Mouse (Mus musculus): ENCODE data around the gene Cyp26c1.

Gene Cyp26c1

DNA sequence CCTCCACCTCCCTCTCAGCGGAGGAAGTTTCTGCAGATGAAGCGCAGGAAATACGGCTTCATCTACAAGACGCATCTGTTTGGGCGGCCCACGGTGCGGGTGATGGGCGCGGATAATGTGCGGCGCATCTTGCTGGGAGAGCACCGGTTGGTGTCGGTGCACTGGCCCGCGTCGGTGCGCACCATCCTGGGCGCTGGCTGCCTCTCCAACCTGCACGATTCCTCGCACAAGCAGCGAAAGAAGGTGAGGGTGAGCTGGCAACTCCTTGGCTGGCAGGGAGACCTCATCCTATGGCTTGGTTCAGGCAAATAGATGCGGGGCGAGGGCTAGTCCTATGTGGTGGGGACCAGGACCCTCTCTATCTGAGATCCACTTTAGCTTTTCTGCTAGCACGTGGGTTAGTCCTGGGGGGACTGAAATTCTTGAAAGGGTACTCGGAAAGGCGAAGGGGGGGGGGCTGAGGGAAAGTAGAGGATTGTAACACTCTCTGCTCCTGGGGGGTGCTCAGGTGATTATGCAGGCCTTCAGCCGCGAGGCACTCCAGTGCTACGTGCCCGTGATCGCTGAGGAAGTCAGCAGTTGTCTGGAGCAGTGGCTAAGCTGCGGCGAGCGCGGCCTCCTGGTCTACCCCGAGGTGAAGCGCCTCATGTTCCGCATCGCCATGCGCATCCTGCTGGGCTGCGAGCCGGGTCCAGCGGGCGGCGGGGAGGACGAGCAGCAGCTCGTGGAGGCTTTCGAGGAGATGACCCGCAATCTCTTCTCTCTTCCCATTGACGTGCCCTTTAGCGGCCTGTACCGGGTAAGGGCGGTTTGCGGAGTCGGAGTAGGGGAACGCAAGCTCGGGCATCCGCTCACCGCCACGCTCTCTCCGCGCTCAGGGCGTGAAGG lies 13.1 kb downstream of the Cyp26c1 start:
- no peak for DNase-seq (ENCODE audit: low spot score in 2 of 2)

DNA sequence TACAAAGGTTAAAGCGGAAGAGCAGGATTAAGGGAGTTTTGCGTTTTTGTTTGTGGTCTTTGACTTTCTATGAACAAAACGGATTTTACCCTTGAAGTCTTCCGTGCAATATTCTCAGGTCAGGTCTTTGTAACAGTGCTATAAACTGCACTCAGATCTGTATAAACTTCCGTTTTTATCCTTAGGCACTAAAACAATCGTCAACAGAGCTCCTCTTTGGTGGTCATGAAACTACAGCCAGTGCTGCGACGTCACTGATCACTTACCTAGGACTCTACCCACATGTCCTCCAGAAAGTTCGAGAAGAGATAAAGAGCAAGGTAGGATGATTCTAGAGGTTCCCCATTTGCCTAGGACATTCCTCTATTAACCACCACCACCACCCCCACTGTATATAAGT lies 14.3 kb downstream of the Cyp26c1 start:
- no peak for DNase-seq (ENCODE audit: low spot score in 2 of 2)

- DNase-seq (ENCODE audit: low spot score in 2 of 2) = no peak
Measured at GRCm38 (mm10) chr19:37702377-37703076, 17.1 kb downstream of the Cyp26c1 start.

- peak; percentile 71 to 83 for DNase-seq (ENCODE audit: low spot score in 2 of 2)
Measured at GRCm38 (mm10) chr19:37703902-37704509, 18.6 kb downstream of the Cyp26c1 start.

GRCm38 (mm10) chr19:37705722-37706121 lies 20.3 kb downstream of the Cyp26c1 start:
- DNase-seq (ENCODE audit: low spot score in 2 of 2) = no peak

DNA sequence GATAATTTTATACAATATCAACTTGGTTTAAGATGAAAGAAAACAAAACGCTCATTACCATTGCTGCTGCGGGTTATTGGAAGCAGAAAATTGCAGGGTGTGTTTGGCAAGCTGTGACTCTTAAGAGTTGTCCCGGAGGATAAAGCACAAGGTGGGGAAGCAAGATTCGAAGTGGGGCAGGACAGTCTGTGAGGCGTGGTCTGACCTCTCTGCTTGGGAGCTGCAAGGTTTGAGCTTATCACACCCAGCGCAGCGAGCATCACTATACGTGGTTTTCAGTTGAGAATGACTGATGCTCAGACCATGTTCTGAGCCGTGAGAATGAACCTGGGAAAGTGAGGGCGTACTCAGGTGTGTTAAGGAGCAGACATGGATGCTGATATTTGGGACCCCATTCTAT lies 29.3 kb downstream of the Cyp26c1 start:
- no peak for DNase-seq (ENCODE audit: low spot score in 2 of 2)

DNA sequence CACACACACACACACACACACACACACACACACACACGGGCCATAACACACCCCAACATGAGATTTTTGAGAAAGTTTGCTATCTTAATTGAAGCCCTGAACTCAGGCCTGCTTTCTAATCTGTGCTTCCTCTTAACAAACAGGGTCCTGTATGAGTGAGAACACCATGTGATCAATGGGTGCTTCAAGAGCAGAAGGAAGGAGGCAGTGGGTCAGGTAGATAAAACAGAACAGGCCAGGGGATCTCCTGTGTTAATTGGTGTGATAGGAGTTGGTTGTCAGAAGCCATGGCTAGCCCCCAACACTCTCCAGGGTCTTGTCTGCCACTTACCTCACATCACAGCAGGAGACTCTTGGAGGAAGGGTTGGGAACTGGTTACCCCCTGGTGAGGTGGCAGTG lies 30.6 kb downstream of the Cyp26c1 start:
- DNase-seq (ENCODE audit: low spot score in 2 of 2) = no peak

- no peak for DNase-seq (ENCODE audit: low spot score in 2 of 2)
Measured at GRCm38 (mm10) chr19:37716524-37717175, 31.3 kb downstream of the Cyp26c1 start.

GRCm38 (mm10) chr19:37719166-37719565 lies 33.8 kb downstream of the Cyp26c1 start:
- DNase-seq (ENCODE audit: low spot score in 2 of 2) = no peak

DNA sequence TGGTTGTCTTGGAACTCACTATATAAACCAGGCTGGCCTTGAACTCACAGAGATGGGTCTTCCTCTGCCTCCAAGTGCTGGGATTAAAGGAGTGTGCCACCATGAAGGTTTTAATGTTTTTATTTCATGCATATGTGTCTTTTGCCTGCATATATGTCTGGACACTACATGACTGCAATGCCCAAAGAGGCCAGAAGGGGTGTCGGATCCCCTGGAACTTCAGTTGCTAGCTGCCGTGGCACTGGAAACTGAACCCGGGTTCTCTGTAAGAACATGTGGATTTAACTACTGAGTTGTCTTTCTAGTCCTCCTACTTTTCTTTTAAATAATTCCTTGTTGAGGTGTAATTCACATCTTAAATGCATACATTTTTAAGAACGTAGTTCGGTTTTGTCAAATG lies 39.2 kb downstream of the Cyp26c1 start:
- no peak for DNase-seq (ENCODE audit: low spot score in 2 of 2)

GRCm38 (mm10) chr19:37726585-37726984 lies 41.2 kb downstream of the Cyp26c1 start:
- DNase-seq (ENCODE audit: low spot score in 2 of 2) = no peak

DNA sequence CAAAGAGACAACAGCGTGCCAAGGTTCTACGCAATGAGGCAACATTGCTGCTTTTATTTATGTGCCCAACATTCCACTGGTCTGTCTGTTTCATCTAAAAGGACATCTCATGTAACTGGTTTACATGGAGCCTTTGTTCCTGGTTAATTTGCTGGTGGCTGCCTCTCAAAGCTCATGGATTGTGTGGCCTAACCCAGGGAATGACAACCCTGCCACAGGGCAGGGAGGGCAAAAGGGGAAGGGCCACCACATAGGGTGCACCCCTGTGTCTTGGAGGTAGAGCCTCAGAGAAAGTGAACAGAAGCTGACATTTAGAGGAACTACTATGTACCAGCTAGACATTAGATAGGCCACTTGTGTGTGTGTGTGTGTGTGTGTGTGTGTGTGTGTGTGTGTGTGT lies 42.0 kb downstream of the Cyp26c1 start:
- no peak for DNase-seq (ENCODE audit: low spot score in 2 of 2)

- peak in 1 of 2 experiments; percentile 5 for DNase-seq (ENCODE audit: low spot score in 2 of 2)
Measured at GRCm38 (mm10) chr19:37735426-37735825, 50.0 kb downstream of the Cyp26c1 start.

GRCm38 (mm10) chr19:37738575-37738974 lies 53.2 kb downstream of the Cyp26c1 start:
- DNase-seq (ENCODE audit: low spot score in 2 of 2) = no peak

GRCm38 (mm10) chr19:37740043-37740442 lies 54.7 kb downstream of the Cyp26c1 start:
- DNase-seq (ENCODE audit: low spot score in 2 of 2) = no peak
